Mouse (Mus musculus): Measurements from ENCODE around the gene Rpain. TPM values are rescaled to one million over a fixed set of nuclear protein-coding genes. Genes with fewer than 3 reads are reported as not detected.

Gene Rpain
- total RNA-seq, 2 experiments from 2014 or later = 35.3 to 36.1 TPM

GRCm38 (mm10) chr11:70970560-70971540 lies 837 bp downstream of the Rpain start:
- peak; percentile 37 for TF ChIP-seq CTCF (conservative IDR thresholded peaks at IDR 0.05)
- peak overlapping the region; percentile 91 for H3K4me3 ChIP-seq
- peak overlapping the region; percentile 91 for H3K27ac ChIP-seq
- no peak for DNase-seq (ENCODE audit: low spot score in 2 of 2)

GRCm38 (mm10) chr11:70972586-70972985 lies 2.6 kb downstream of the Rpain start:
- Histone ChIP-seq H3K27ac (no peak overlapping the region), H3K4me3 (no peak overlapping the region)
- DNase-seq (ENCODE audit: low spot score in 2 of 2) = no peak
- no peak for TF ChIP-seq CTCF (conservative IDR thresholded peaks at IDR 0.05)

DNA sequence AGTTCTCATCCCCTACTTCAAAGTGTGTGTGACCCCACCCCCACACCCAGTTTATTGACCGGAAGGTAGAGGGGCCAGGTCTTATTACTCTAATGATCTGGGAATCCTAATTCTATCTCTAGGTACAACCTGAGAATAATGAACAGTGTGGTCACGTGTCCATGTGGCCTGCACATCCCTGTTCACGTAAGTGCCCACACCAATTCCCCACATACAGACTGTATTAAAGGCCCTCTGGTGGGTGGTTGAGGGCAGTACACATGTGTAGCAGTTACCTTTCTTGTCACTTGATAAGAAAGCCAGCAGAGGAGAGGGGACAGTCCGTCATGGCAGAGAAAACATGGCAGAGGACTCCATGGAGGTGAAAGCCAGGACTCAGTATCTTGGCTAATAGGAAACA lies 3.9 kb downstream of the Rpain start:
- TF ChIP-seq CTCF (conservative IDR thresholded peaks at IDR 0.05) = peak; percentile 59
- no peak for DNase-seq (ENCODE audit: low spot score in 2 of 2)
- Histone ChIP-seq H3K4me3 (no peak overlapping the region), H3K27ac (no peak overlapping the region)

DNA sequence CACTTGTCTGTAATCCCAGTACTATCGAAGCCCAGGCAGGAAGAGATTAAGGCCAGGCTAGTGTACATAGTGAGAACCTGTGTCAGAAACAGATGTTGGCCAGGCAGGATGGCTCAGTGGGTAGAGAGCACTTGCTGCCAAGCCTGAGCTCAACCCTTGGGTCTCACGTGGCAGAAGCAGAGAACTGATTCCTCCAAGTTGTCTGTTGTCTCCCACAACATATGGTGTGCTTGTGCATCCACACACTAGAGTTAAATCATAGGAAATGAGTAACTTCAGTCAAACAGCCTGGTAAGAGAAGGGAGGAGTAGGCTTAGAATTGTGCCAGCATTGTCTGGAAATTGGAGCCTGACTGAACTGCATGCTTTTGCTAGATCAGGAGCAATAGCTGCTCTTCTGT lies 5.2 kb downstream of the Rpain start:
- peak; percentile 25 to 61 for DNase-seq (ENCODE audit: low spot score in 2 of 2)
- H3K27ac ChIP-seq = peak overlapping the region; percentile 44; the same call in 1 of the 2 replicates
- no peak for TF ChIP-seq CTCF (conservative IDR thresholded peaks at IDR 0.05)
- no peak overlapping the region for H3K4me3 ChIP-seq

- no peak overlapping the region for H3K27ac ChIP-seq
- no peak for TF ChIP-seq CTCF (conservative IDR thresholded peaks at IDR 0.05)
- DNase-seq (ENCODE audit: low spot score in 2 of 2) = no peak
- no peak overlapping the region for H3K4me3 ChIP-seq
These were observed 7.3 kb downstream of the Rpain start for GRCm38 (mm10) chr11:70977293-70977692.

GRCm38 (mm10) chr11:70980232-70980631 lies 10.2 kb downstream of the Rpain start:
- no peak overlapping the region for H3K4me3 ChIP-seq
- TF ChIP-seq CTCF (conservative IDR thresholded peaks at IDR 0.05) = no peak

DNA sequence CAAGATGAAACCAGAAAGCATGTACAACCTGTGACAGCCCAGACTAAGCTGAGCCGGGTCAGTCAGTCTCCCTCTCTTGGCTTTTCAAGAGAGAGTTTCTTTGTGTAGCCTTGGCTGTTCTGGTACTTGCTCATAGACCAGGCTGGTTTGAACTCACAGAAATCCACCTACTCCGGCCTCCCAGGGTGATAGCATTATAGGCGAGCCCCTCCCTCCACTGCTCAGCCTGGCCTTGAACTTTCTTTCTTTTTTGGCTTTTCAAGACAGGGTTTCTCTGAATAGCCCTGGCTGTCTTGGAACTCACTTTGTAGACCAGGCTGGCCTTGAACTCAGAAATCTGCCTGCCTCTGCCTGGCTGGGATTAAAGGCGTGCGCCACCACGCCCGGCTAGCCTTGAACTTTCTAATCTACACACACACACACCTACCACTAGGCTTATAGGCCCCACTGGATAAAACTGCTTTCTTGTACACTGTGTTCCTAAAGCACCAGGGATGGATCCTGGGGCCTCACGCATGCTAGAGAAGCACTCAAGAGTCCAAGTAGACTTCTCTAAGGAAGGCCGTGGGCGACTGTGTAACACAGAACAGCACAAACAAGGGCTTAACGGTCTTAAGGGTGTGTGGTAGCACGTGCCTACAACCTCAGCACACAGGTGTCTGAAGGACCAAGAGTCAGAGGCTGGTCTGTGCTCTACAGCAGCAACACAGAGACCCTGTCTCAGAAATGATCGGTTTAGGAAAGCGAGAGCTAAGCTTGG lies 10.9 kb downstream of the Rpain start:
- no peak for DNase-seq (ENCODE audit: low spot score in 2 of 2)
- H3K27ac ChIP-seq = no peak overlapping the region
- H3K4me3 ChIP-seq = no peak overlapping the region
- TF ChIP-seq CTCF (conservative IDR thresholded peaks at IDR 0.05) = no peak

More at GRCm38 (mm10) chr11:70980232-70980631, 10.2 kb downstream of the Rpain start:
- H3K27ac ChIP-seq = no peak overlapping the region
- no peak for DNase-seq (ENCODE audit: low spot score in 2 of 2)

GRCm38 (mm10) chr11:70982030-70982429 lies 12.0 kb downstream of the Rpain start:
- TF ChIP-seq CTCF (conservative IDR thresholded peaks at IDR 0.05) = no peak
- H3K4me3 ChIP-seq = peak overlapping the region; percentile 94
- H3K27ac ChIP-seq = peak overlapping the region; percentile 94; the same call in 1 of the 2 replicates
- no peak for DNase-seq (ENCODE audit: low spot score in 2 of 2)

DNA sequence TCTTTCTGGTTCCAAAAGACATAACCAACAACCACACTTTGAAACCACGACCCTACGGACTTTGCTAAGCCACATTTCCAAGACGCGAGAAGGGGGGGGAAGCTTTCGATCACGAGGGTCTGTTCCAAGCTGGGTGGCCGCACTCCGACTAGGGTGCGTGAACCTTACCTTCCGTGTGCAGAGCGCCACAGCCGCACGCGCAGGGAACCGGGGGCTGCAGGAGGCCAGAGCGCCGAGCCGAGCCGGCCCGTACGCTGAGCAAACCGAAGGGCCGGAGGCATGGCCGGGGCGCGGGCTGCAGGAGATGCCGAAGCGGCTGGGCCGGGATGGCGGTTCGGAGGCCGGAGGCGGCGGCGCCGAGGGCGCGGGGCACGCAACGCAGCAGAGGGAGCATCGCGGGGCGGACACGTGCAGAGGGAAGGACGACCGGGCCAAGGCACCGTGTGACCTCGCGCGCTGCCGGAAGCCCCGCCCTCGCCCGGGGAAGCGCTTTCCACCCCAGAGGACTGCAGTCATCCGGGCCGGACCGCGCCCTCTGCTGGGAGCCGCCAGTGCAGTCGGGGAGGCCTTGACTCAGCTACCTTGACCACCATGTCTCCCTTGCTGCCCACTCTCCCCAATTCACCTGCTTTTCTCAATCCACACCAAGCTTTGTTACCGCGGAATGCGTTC lies 12.7 kb downstream of the Rpain start, which contains the start of gene C1qbp:
TSS of gene C1qbp (minus strand) at position 470 of the 672 bp plus-strand sequence.
- DNase-seq (ENCODE audit: low spot score in 2 of 2) = peak; percentile 91 to 97
- Histone ChIP-seq H3K27ac (peak within 1 kb of the TSS; percentile 94), H3K4me3 (peak within 1 kb of the TSS; percentile 94)
- TF ChIP-seq CTCF (conservative IDR thresholded peaks at IDR 0.05) = peak; percentile 96

GRCm38 (mm10) chr11:71001167-71001566 lies 31.2 kb downstream of the Rpain start:
- Histone ChIP-seq H3K27ac (peak overlapping the region; percentile 94), H3K4me3 (peak overlapping the region; percentile 95; the same call in 1 of the 2 replicates)
- peak; percentile 54 to 73 for DNase-seq (ENCODE audit: low spot score in 2 of 2)
- TF ChIP-seq CTCF (conservative IDR thresholded peaks at IDR 0.05) = no peak

- TF ChIP-seq CTCF (conservative IDR thresholded peaks at IDR 0.05) = no peak
- peak in 1 of 2 experiments; percentile 17 for DNase-seq (ENCODE audit: low spot score in 2 of 2)
- peak overlapping the region; percentile 95 for H3K4me3 ChIP-seq
- peak overlapping the region; percentile 94 for H3K27ac ChIP-seq
These were observed 33.8 kb downstream of the Rpain start for GRCm38 (mm10) chr11:71003611-71004315.

DNA sequence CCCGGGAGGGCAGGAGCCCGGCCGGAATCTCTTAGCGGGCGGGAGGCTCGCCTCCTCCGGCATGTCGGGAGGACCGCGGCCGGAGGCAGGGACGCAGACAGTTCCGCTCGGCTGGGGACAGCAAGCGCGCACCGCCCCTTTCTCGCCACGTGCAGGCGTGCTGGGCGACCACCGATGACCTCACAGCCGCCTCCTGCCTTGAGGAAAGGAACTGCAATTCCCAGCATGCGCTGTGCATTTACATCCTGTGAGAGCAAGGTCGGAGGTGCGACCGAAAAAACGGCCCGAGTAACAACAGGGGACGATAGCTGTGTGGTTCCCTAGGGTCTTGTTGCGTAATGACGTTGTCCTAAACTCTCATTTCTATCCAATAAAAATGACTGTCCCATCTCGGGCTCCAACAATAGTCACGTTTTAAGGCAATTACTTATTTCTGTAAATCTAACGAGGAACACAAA lies 34.3 kb downstream of the Rpain start, which contains the start of gene Dhx33:
TSS of gene Dhx33 (minus strand) at position 122 of the 458 bp plus-strand sequence.
- DNase-seq (ENCODE audit: low spot score in 2 of 2) = peak; percentile 97
- TF ChIP-seq CTCF (conservative IDR thresholded peaks at IDR 0.05) = peak; percentile 76
- Histone ChIP-seq H3K27ac (peak within 1 kb of the TSS; percentile 94), H3K4me3 (peak within 1 kb of the TSS; percentile 95)
